Mouse (Mus musculus): Measurements from ENCODE around the gene Pkn1. TPM values are rescaled to one million over a fixed set of nuclear protein-coding genes. Genes with fewer than 3 reads are reported as not detected.

The Pkn1 gene
- total and polyA plus RNA-seq, 3 experiments: 33.5 to 73.2 (median 41.2) TPM

DNA sequence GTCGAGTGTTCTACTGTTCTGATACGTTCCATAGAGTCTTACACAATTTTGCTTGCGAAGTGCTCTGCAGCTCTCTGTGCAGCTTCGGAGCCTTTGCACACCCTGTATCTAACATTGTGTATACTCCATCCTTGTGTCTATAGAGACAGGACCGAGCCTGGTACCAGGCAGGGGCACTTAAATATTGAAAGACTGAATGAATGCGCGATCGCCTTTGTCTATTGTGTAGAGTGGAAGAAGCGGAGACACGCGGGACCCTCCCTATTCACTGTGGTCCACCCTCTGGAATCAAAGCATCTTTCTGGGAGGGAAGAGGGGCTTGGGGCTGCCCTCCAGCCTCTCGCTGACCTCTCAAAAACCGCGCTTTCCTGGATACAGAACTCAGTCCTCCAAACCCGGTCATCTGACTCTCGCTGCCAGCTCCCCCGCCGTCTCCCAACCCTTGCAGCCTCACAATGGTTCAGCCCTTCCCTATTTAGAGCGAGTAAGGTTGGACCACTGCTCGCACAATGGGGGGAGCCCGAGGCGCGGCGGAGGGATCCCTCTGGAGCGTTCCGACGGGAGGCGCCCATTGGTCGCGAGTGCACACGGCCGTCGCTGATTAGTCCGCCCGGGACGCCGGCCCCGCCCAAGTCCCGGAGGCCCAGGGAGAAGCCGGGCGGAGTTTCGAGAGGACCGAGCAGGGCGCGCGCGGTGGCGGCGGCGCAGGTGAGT lies 46.8 kb downstream of the Pkn1 start, which contains the start of gene Gipc1:
Gene Gipc1 (plus strand): TSS at position 648 of the 714 bp plus-strand sequence.
- Histone ChIP-seq H3K4me3 (ENCODE audit: control insufficient read depth in 1 of 2, insufficient read depth in 1 of 2, low read depth in 2 of 2, low read length in 2 of 2) (peak within 1 kb of the TSS; percentile 85 to 86), H3K27ac (ENCODE audit: control insufficient read depth, low read depth, low read length) (peak within 1 kb of the TSS; percentile 41), H3K9me3 (replicated peaks; ENCODE audit: insufficient read depth, low read length) (no peaks in the 10 kb centered on the region), H3K36me3 (ENCODE audit: control insufficient read depth in 1 of 2, insufficient read depth in 2 of 2, low read length in 2 of 2) (no peaks in the 10 kb centered on the region; a peak in 1 of 4 replicates), H3K9ac (ENCODE audit: control insufficient read depth, low read depth, low read length, poor library complexity, severe bottlenecking) (peak within 1 kb of the TSS; percentile 82), H3K27me3 (ENCODE audit: control insufficient read depth in 1 of 2, insufficient read depth in 2 of 2, low read length in 2 of 2) (no peaks in the 10 kb centered on the region), H3K79me2 (ENCODE audit: control insufficient read depth, insufficient read depth, low read length, poor library complexity) (no peaks in the 10 kb centered on the region; the same call in 1 of the 2 replicates), H3K4me1 (ENCODE audit: control insufficient read depth in 1 of 2, insufficient read depth in 2 of 2, low read length in 2 of 2) (peaks cover 0 to 4% of the 10 kb centered on the region in 2 experiments; a peak in 2 of 4 replicates)
- DNase-seq (ENCODE audit: low read depth, low spot score): peak; percentile 99
- peak; percentile 80 for TF ChIP-seq USF1 (IDR thresholded peaks at IDR 0.05; ENCODE audit: low read depth, low read length)
- 0 out of 4 replicates have a peak, but pooled peaks of 1 of the 2 experiments have one; percentile 15 for TF ChIP-seq USF2 (IDR thresholded peaks at IDR 0.05; ENCODE audit: borderline replicate concordance in 1 of 2, insufficient read depth in 1 of 2, low read depth in 1 of 2, low read length in 2 of 2)
- no peak for TF ChIP-seq ELF1 (IDR thresholded peaks at IDR 0.05; ENCODE audit: low read depth, low read length)
- TF ChIP-seq MAX (IDR thresholded peaks at IDR 0.05; ENCODE audit: low read length): no peak; the same call in 1 of the 2 replicates
- TF ChIP-seq E2F4 (IDR thresholded peaks at IDR 0.05; ENCODE audit: borderline replicate concordance, low read depth, low read length): no peak; the same call in 1 of the 2 replicates
- peak; percentile 74; the same call in 1 of the 2 replicates for TF ChIP-seq NELFE (IDR thresholded peaks at IDR 0.05; ENCODE audit: low read depth, low read length)
- peak; percentile 61; the same call in 1 of the 2 replicates for TF ChIP-seq POLR2AphosphoS2 (IDR thresholded peaks at IDR 0.05; ENCODE audit: low read length)
- TF ChIP-seq CHD1 (IDR thresholded peaks at IDR 0.05; ENCODE audit: low read depth, low read length): peak; percentile 99
- no peak for TF ChIP-seq RAD21 (IDR thresholded peaks at IDR 0.05; ENCODE audit: low read depth, low read length)
- TF ChIP-seq TBP (IDR thresholded peaks at IDR 0.05; ENCODE audit: low read depth, low read length): peak; percentile 34; the same call in 1 of the 2 replicates
- TF ChIP-seq ZKSCAN1 (IDR thresholded peaks at IDR 0.05; ENCODE audit: low read depth, low read length): no peak
- TF ChIP-seq POLR2AphosphoS5 (IDR thresholded peaks at IDR 0.05; ENCODE audit: borderline replicate concordance, low read depth, low read length): no peak
- TF ChIP-seq EP300 (IDR thresholded peaks at IDR 0.05; ENCODE audit: low read depth in 1 of 2, low read length in 2 of 2): no peak
- TF ChIP-seq MAFK (IDR thresholded peaks at IDR 0.05; ENCODE audit: borderline replicate concordance, low read depth, low read length): no peak
- no peak for TF ChIP-seq SMC3 (IDR thresholded peaks at IDR 0.05; ENCODE audit: low read depth, low read length)
- no peak for TF ChIP-seq MYC (IDR thresholded peaks at IDR 0.05; ENCODE audit: low read depth, low read length)
- peak; percentile 41; the same call in 1 of the 2 replicates for TF ChIP-seq ZMIZ1 (IDR thresholded peaks at IDR 0.05; ENCODE audit: low read depth, low read length)
- no peak for TF ChIP-seq ZNF384 (IDR thresholded peaks at IDR 0.05; ENCODE audit: low read depth, low read length)
- no peak for TF ChIP-seq ZC3H11A (IDR thresholded peaks at IDR 0.05; ENCODE audit: low read depth, low read length)
- peak; percentile 49 for TF ChIP-seq NRF1 (IDR thresholded peaks at IDR 0.05; ENCODE audit: insufficient read depth, low read depth, low read length, poor library complexity, severe bottlenecking)
- TF ChIP-seq GABPA (IDR thresholded peaks at IDR 0.05; ENCODE audit: low read depth, low read length): no peak
- TF ChIP-seq MYB (IDR thresholded peaks at IDR 0.05; ENCODE audit: low read depth, low read length): no peak
- TF ChIP-seq MEF2A (IDR thresholded peaks at IDR 0.05; ENCODE audit: extremely low read depth, insufficient replicate concordance, low read depth, low read length, poor library complexity, severe bottlenecking): no peak
- TF ChIP-seq CTCF (IDR thresholded peaks at IDR 0.05 in 2 of 3, conservative IDR thresholded peaks at IDR 0.05 in 1 of 3; ENCODE audit: control insufficient read depth in 1 of 3, insufficient read depth in 1 of 3, low read depth in 2 of 3, low read length in 3 of 3, poor library complexity in 1 of 3, severe bottlenecking in 1 of 3): 0 out of 6 replicates have a peak, but pooled peaks of 1 of the 3 experiments have one; percentile 5
- no peak for TF ChIP-seq ETS1 (IDR thresholded peaks at IDR 0.05; ENCODE audit: low read depth, low read length)
- peak; percentile 60; the same call in 1 of the 2 replicates for TF ChIP-seq TCF12 (IDR thresholded peaks at IDR 0.05; ENCODE audit: low read depth, low read length)
- TF ChIP-seq HCFC1 (IDR thresholded peaks at IDR 0.05; ENCODE audit: low read depth, low read length): peak; percentile 77
- TF ChIP-seq TAL1 (IDR thresholded peaks at IDR 0.05; ENCODE audit: low read length): no peak
- peak; percentile 78 for TF ChIP-seq KAT2A (conservative IDR thresholded peaks at IDR 0.05; ENCODE audit: low read depth, low read length)
- no peak for TF ChIP-seq BHLHE40 (IDR thresholded peaks at IDR 0.05; ENCODE audit: borderline replicate concordance, low read depth, low read length)
- peak in 1 of 2 experiments; percentile 82; a peak in 2 of 4 replicates for TF ChIP-seq POLR2A (IDR thresholded peaks at IDR 0.05; ENCODE audit: control insufficient read depth in 1 of 2, insufficient read depth in 1 of 2, low read depth in 1 of 2, low read length in 2 of 2, poor library complexity in 1 of 2)
- no peak for TF ChIP-seq RCOR1 (IDR thresholded peaks at IDR 0.05; ENCODE audit: low read depth, low read length)
- no peak for TF ChIP-seq JUND (IDR thresholded peaks at IDR 0.05; ENCODE audit: low read depth, low read length)
- no peak for TF ChIP-seq GATA1 (IDR thresholded peaks at IDR 0.05; ENCODE audit: low read depth, low read length)
- peak; percentile 100 for TF ChIP-seq MAZ (IDR thresholded peaks at IDR 0.05; ENCODE audit: low read depth, low read length)
